Mouse (Mus musculus): Measurements from ENCODE around the gene Rbm14. TPM values are rescaled to one million over a fixed set of nuclear protein-coding genes. Genes with fewer than 3 reads are reported as not detected.
A peak's percentile ranks its signal among the peaks of the same experiment; 100 is the strongest.
"Not testable (repeated sequence)": the region's sequence is repeated elsewhere in the genome, so short reads cannot be mapped to it uniquely, and the experiment has no call there.

The Rbm14 gene
- polyA plus RNA-seq, 1 experiment from 2014 or later = 51.4 TPM

DNA sequence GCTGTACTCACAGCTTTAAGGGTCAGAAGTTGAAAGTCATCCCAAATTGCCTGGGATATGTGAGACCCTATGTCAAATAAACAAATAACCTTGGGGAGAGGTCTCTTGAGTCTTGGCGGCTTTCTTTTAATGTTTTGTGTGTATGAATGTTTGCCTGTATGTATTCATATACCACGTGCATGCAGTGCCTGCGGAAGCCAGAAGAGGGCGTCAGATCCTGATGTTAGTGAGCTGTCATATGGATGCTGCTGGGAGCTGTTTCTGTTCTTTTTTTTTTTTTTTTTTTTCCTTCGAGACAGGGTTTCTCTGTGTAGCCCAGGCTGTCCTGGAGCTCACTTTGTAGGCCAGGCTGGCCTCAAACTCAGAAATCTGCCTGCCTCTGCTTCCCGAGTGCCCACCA lies 1.6 kb upstream of the Rbm14 start:
- DNase-seq (ENCODE audit: low spot score) = peak; percentile 33

- peak; percentile 5 for DNase-seq (ENCODE audit: low spot score)
Observed at GRCm38 (mm10) chr19:4812334-4812949, 1.0 kb upstream of the Rbm14 start.

GRCm38 (mm10) chr19:4811909-4812242 lies 442 bp upstream of the Rbm14 start:
- DNase-seq (ENCODE audit: low spot score) = no peak

DNA sequence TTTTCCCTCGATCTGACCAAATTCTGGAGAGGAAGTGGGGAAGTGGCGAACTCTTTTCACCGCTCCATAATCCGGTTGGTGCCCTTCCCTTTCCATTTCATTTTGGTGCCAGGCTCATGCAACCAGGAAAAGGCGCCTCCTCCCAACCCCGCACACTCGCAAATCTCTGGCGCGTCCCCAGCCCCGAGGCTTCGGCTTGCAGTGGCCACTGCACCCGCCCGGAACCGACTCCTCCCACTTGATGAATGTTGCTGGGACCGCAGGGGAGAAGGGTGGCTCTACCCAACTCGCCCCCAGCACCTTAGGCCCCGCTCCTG lies 730 bp downstream of the Rbm14 start:
- DNase-seq (ENCODE audit: low spot score) = no peak

DNA sequence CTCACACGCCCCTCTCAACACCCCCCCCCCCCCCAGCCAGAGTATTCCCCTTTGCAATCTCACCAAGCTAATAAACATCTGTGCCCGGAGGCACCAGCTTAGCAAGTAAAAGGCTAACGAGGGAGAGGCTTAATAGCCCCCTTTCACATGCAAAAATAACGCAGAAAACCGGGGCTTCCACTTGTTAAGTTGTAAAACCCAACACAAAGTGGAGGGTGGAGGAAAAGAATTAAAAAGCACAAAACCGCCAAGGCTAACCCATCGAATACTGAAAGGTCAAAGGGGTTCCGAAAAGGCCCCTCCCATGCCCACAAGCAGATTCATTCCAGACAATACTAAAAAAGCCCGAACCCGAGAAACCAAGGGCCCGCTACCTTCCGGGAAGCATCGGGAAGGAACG lies 1.1 kb downstream of the Rbm14 start:
- DNase-seq (ENCODE audit: low spot score) = no peak

DNA sequence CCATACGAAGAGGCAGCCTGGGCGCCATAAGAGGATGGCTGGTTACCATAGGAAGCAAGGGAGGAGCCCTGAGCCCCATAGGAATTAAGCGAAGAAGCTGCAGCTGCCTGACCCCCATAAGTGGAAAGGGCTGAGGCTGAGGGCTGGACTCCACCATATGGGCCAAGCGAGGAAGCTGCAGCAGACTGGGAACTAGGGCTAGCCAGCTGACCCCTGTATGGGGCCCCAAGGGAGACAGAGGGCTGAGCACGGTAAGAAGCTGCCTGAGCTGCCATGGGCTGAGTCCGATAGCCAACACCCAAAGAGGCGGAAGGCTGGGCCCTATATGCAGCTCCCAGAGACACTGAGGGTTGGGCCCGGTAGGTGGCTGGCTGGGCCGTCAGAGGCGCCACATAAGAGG lies 8.2 kb downstream of the Rbm14 start:
- DNase-seq (ENCODE audit: low spot score) = no peak

- DNase-seq (ENCODE audit: low spot score) = no peak
Observed at GRCm38 (mm10) chr19:4802691-4803091, 8.7 kb downstream of the Rbm14 start.

DNA sequence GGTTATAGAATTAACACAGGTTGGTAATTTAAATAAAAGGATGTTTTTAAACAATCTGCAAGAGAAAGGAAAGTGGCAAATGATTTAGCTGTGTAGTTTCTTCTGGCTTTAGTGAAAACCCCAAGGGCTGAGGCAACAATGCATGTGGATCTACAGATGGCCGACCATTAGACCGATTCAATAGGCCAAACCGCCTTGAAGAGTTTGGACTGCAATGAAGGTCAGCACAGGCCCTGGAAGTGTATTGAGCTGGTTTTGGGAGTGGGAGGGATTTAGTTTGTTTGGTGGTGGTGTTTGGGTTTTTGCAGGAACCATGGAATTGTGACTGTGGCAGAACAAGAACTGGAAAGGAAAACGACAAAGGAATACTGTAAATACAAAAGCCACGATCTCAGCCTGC lies 12.4 kb downstream of the Rbm14 start:
- no peak for DNase-seq (ENCODE audit: low spot score)

GRCm38 (mm10) chr19:4797846-4798245 lies 13.6 kb downstream of the Rbm14 start:
- DNase-seq (ENCODE audit: low spot score) = no peak

DNA sequence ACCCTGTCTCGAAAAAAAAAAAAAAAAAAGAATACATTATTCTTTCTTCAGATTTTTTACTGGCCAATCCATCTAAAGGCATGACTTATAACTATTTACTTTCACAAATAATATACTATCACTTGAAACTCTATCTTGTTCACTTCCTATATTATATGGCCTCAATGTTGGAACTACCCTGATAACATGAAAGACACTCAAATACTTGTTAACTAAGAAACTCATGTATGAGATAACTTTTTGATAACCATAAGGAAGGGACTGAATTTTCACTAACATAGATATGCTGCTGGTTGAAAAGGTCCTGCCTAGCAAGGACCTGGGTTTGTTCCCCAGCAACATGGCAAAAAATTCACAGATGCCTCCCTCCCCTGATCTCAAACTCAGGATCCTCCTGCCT lies 15.5 kb downstream of the Rbm14 start:
- no peak for DNase-seq (ENCODE audit: low spot score)

DNA sequence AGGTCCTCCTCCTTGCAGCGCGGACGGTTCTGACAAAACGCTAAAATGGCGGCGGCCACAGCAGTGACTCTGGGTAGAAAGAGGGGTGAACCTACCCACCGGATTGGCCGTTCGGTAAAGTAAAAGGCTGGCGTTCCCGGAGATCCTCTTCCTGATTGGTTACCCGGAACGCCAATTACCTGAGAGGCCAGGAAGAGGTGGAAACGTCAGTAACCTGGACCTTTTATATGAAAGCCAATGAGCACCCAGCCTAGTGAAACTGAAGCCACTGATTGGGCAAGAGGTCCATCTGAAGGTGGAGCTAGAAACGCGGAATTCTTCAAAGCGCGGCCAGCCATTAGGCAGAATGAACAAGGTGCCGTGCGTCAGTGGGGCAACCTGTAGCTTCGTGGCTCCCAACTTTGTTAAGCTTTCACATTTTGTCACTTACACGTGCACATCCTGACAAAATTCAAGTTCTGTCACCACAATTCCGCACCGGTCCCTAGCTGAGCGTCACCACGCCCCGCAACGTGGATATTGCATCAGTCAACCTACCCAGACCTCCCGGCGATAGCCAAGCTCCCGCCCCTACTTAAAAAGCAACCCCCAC lies 17.5 kb downstream of the Rbm14 start, which contains the start of gene Rbm4:
Gene Rbm4 (minus strand): TSS at position 71 of the 592 bp plus-strand sequence.
- peak; percentile 99 for DNase-seq (ENCODE audit: low spot score)

DNA sequence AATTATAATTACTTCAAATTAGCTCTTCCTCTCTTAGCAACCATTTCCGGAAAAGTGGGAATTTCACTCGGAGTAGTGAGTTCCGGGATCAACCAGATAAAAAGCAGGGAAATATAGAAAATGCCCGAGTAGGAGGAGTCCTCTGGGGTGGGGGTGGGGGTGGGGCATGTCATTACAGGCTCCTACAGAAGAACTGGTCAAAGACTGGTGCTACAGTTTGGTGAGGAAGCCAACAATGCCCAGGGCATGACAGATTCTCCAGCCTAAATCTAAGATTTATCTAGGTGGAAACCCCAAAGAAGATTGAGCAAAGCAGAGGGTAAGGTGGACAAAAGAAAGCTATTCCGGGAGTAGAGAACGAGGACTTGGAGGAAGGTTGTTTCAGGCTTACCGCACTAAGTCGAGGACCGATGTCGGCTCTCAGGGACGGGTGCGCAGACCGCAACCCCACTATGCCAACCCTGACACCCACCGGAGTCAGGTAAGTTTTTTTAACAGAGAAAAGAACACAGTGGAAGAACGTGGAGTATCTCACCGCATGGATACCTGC lies 18.1 kb downstream of the Rbm14 start:
- no peak for DNase-seq (ENCODE audit: low spot score)

DNA sequence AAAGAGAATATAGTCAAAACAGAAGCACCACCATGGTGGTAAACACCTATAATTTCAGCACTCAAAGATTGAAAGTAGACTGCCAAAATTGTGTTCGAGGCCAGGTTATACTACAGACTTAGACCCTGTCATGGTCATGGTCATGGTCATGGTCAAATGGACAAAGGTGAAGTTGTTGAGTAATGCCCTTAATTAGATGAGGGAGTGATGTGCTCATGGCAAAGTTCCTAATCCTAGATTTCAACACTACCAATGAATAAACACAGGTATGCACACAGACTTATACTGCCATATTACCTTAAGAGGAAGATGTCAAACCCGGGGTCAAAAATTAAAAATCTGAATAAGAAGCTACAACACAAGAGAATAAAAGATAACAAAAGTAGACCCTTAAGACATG lies 25.1 kb downstream of the Rbm14 start:
- no peak for DNase-seq (ENCODE audit: low spot score)

DNA sequence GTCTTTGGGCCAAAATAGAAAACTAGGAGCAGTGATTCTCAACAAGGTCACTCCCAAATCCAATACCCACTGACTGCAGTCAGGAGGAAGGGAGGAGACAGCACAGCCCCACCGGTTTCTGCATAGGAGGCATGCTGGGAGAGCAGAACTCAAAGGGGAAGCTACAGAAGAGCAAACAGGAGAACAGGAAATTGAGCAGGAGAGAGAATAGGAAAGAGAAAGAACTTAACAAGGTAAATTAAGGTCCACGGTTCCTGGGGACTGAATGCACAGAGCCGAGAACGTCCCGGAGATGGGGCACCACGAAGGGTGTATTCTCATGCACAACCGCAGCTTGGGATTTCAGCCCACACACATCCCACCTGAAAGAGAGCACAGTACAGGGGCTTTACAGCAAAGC lies 26.2 kb downstream of the Rbm14 start:
- no peak for DNase-seq (ENCODE audit: low spot score)

DNA sequence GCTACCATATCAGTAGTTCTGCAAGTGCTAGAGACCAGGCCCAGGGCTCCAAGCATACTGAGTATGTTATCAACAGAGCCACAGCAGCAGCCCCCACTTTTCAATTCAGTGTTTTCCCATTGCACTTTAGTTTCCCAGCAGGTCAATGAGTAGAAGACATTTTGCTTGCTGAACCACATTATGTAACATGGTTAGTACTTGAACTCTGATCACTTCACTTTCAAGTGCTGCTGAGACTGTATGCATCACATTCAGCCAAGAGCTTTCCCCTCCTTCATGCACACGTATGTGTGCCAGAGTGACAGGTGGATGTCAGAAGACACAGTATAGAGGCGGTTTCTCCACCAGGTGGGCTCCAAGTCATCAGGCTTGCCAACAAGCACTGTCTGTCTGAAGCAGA lies 28.5 kb downstream of the Rbm14 start:
- DNase-seq (ENCODE audit: low spot score) = no peak

DNA sequence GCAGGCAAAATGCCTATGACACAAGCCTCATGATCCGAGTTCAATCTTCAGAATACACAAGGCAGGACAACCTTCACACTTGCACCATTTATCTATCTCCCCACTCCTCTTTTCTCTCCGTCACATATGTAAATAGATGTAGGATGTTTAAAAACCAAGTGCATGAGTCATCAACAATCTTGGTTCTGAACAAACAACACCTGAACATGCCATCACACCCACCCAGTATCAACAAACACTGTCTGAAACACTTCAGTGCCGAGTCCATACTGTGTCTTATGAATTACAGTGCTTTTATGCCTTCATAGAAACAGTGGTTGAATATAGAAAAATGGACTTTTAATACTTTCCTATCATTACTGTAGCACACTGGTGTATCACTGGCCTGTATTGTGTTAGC lies 38.6 kb downstream of the Rbm14 start:
- no peak for DNase-seq (ENCODE audit: low spot score)

- DNase-seq (ENCODE audit: low spot score) = no peak
Observed at GRCm38 (mm10) chr19:4767507-4768148, 43.8 kb downstream of the Rbm14 start.

DNA sequence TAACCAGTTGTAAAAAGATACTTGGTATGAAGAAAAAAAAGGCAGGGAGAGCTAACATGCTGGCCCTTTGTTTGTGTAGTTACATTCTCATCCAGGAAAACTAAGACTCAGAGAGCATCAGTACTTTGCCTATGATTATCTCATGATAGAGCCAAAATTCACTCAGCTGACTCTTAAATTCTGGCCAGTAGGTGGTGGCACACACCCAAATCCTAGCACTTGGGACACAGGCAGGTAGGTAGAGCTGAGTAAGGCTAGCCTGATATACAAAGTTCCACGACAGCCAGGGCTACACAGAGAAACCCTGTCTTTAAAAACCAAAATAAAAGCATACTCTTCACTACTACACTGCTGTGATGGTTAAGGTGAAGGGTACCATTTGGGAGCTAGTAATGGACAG lies 48.6 kb downstream of the Rbm14 start:
- DNase-seq (ENCODE audit: low spot score) = no peak

DNA sequence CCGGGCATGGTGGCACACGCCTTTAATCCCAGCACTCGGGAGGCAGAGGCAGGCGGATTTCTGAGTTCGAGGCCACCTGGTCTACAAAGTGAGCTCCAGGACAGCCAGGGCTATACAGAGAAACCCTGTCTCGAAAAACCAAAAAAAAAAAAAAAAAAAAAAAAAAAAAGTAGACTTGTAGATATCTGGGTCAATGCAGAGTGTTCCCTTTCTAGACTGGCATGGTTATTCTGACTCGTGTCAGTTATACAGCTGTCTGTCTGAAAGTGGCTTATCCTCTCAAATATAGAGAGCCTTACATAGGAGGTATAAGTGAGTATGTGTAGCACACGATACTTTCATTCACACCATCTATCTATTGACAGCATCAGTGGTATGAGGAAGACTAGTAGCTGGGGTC lies 50.9 kb downstream of the Rbm14 start:
- DNase-seq (ENCODE audit: low spot score) = not testable (repeated sequence)

- DNase-seq (ENCODE audit: low spot score) = no peak
Observed at GRCm38 (mm10) chr19:4756921-4757320, 54.5 kb downstream of the Rbm14 start.

- DNase-seq (ENCODE audit: low spot score) = peak; percentile 98
Observed at GRCm38 (mm10) chr19:4756193-4756911, 55.1 kb downstream of the Rbm14 start, which contains the start of gene Rbm4b. TSS of gene Rbm4b (plus strand) at chr19:4756497.

DNA sequence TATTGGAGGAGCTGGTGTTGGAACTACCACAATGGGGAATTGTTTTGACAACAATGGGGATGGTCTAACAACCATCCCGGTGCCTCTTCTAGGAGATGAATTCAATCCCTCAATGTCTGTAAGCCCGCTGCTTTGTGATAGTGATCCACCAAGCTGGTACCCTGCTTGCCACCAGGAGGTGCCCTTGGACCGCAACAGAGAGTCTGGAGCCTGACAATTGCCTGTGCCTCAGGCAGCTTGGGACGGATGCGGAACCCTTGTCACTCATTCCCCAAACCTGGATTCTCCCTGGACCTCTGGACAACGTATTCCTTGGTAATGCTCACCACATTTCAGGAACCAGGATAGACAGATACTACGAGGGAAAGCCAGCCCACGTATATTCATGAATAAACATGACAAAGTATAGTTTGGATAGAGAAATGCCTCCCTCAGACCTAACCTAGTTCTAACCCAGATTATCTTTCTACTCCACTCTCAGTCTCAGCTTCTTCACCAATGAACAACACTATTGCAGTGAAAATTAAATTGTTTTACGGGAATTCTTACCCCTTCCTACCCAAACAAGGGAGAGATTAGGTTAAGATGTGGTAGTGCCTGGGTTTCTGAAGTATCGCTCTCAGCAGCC lies 55.8 kb downstream of the Rbm14 start:
- DNase-seq (ENCODE audit: low spot score) = peak; percentile 89
